Mouse (Mus musculus) brain, embryonic 14.5 days (tissue): Measurements from ENCODE around the gene Rhbdl3. TPM values are rescaled to one million over a fixed set of nuclear protein-coding genes. Genes with fewer than 3 reads are reported as not detected.

Experiments used
- DNase-seq: peaks from one replicate; pipeline ENCODE4 v3.0.0-alpha.2; 2011; ENCODE audit warnings: low read depth
- CTCF ChIP-seq: fragments of 200-500 bp; IDR thresholded peaks from 2 replicates; pipeline ENCODE4 v1.5.1; 2012; ENCODE audit warnings: inconsistent platforms, mild to moderate bottlenecking, moderate library complexity, borderline replicate concordance; ENCODE audit not compliant: insufficient read depth, insufficient read length; ENCODE audit errors: extremely low read depth
- POLR2A ChIP-seq: fragments of 200-500 bp; IDR thresholded peaks from 2 replicates; pipeline ENCODE4 v1.6.1; 2012; ENCODE audit warnings: mild to moderate bottlenecking, inconsistent platforms, borderline replicate concordance; ENCODE audit not compliant: poor library complexity, insufficient read depth, insufficient read length, severe bottlenecking; ENCODE audit errors: extremely low read depth
- polyA plus RNA-seq: library from polyadenylated mRNA; depleted of rRNA; stranded (reverse); fragments of >200 nt; gene quantifications from 2 replicates; pipeline ENCODE4 v1.2.3, GENCODE M21; 2012; rRNA removed

Gene Rhbdl3
- polyA plus RNA-seq, 1 experiment = 19.6 TPM

- DNase-seq = no peak
- no peak for TF ChIP-seq POLR2A
- no peak for TF ChIP-seq CTCF
Measured at GRCm38 (mm10) chr11:80395930-80396329, 95.2 kb downstream of the Rhbdl3 start.

- no peak for DNase-seq
- TF ChIP-seq POLR2A = no peak
- no peak for TF ChIP-seq CTCF
Measured at GRCm38 (mm10) chr11:80396617-80397016, 95.9 kb downstream of the Rhbdl3 start.

Other genes starting within 250 kb of the Rhbdl3 start
- gene Crlf3, start 219.9 kb upstream of the Rhbdl3 start, polyA plus RNA-seq = 12.4 and 13.5 TPM in 2 replicates
- gene Atad5, start 211.5 kb upstream of the Rhbdl3 start, polyA plus RNA-seq = 9.4 and 10.8 TPM in 2 replicates
- 12.0 and 14.5 TPM in 2 replicates for gene Tefm, start 158.7 kb upstream of the Rhbdl3 start, polyA plus RNA-seq
- gene Adap2, start 146.8 kb upstream of the Rhbdl3 start, polyA plus RNA-seq = 1.2 and 3.1 TPM in 2 replicates
- gene Rnf135, start 117.1 kb upstream of the Rhbdl3 start, polyA plus RNA-seq = 2.0 and 2.1 TPM in 2 replicates
- gene Rhot1, start 91.9 kb upstream of the Rhbdl3 start, polyA plus RNA-seq = 48.5 and 49.4 TPM in 2 replicates
- 12.4 and 15.9 TPM in 2 replicates for gene 5730455P16Rik, start 77.1 kb downstream of the Rhbdl3 start, polyA plus RNA-seq
- gene Zfp207, start 82.4 kb downstream of the Rhbdl3 start, polyA plus RNA-seq = 259 and 273 TPM in 2 replicates
- gene Psmd11, start 127.7 kb downstream of the Rhbdl3 start, polyA plus RNA-seq = 86.1 and 90.2 TPM in 2 replicates
- gene Cdk5r1, start 176.1 kb downstream of the Rhbdl3 start, polyA plus RNA-seq = 327 and 349 TPM in 2 replicates